Mouse (Mus musculus) heart, postnatal 0 days (tissue): ENCODE results near the gene Pitpnb. TPM values are rescaled to one million over a fixed set of nuclear protein-coding genes. Genes with fewer than 3 reads are reported as not detected.
A peak's percentile ranks its signal among the peaks of the same experiment; 100 is the strongest.

Experiments
- ATAC-seq: fragments of 200-750 bp; cut with Nextera tagmentation; 2 replicates; pipeline ENCODE4 v1.8.0; 2017; ENCODE audit warnings: low read depth, moderate number of reproducible peaks, moderate library complexity; ENCODE audit not compliant: insufficient read depth
- DNase-seq: peaks from one replicate; pipeline ENCODE4 v3.0.0-alpha.2; 2016; ENCODE audit warnings: low spot score
- H3K27ac ChIP-seq: fragments of 300-500 bp; sonication (generic); 2 replicates; pipeline ENCODE4 v1.5.1; 2014; ENCODE audit warnings: low read depth, mild to moderate bottlenecking
- H3K27me3 ChIP-seq: fragments of 300-500 bp; sonication (generic); 2 replicates; pipeline ENCODE4 v1.6.1; 2014; ENCODE audit warnings: low read length, mixed read lengths; ENCODE audit not compliant: control insufficient read depth, insufficient read depth
- H3K36me3 ChIP-seq: fragments of 300-500 bp; sonication (generic); replicated peaks from 2 replicates; pipeline ENCODE4 v1.6.1; 2014; ENCODE audit warnings: low read length, mixed read lengths; ENCODE audit not compliant: control insufficient read depth, insufficient read depth
- H3K4me1 ChIP-seq: fragments of 300-500 bp; sonication (generic); 2 replicates; pipeline ENCODE4 v1.6.1; 2014; ENCODE audit warnings: antibody characterized with exemption; ENCODE audit not compliant: control insufficient read depth, insufficient read depth
- H3K4me2 ChIP-seq: fragments of 300-500 bp; sonication (generic); 2 replicates; pipeline ENCODE4 v1.6.1; 2014; ENCODE audit warnings: low read depth, mild to moderate bottlenecking, low read length, moderate library complexity
- H3K4me3 ChIP-seq: fragments of 300-500 bp; sonication (generic); 2 replicates; pipeline ENCODE4 v1.5.1; 2014; ENCODE audit warnings: low read depth, low read length
- H3K9ac ChIP-seq: fragments of 300-500 bp; sonication (generic); replicated peaks from 2 replicates; pipeline ENCODE4 v1.6.1; 2014; ENCODE audit warnings: low read depth, low read length, mixed read lengths
- H3K9me3 ChIP-seq: fragments of 300-500 bp; sonication (generic); replicated peaks from 2 replicates; pipeline ENCODE4 v1.6.1; 2016; ENCODE audit warnings: low read length; ENCODE audit not compliant: control insufficient read depth
- CTCF ChIP-seq: IDR thresholded peaks from 2 replicates; pipeline ENCODE4 v1.5.1; 2016; ENCODE audit warnings: antibody characterized with exemption, control low read depth, low read depth
- EP300 ChIP-seq: IDR thresholded peaks from 2 replicates; pipeline ENCODE4 v1.6.1; 2016; ENCODE audit warnings: antibody characterized with exemption, low read depth
- WGBS: fragments of 180-500 bp; shearing (Covaris S2); extraction: QIAGEN DNeasy Blood & Tissue Kit; methylation state at CpG from one replicate; pipeline ENCODE4 v1.1.7; 2014; 5-methylcytosine and 5-hydroxymethylcytosine counted together
- polyA plus RNA-seq: library from polyadenylated mRNA; unstranded; fragments of >200 nt; fragmentation: Nextera tagmentation; extraction: Ambion mirVana; gene quantifications from 2 replicates; pipeline ENCODE4 v1.2.1, GENCODE M21; 2015
- total RNA-seq: library from RNA; depleted of rRNA; stranded (reverse); fragments of >200 nt; gene quantifications from 2 replicates; pipeline ENCODE4 v1.2.3, GENCODE M21; 2014; ENCODE audit warnings: low replicate concordance

Pitpnb gene
- total and polyA plus RNA-seq, 2 experiments from 2014 or later = 2.3 to 56.1 TPM

GRCm38 (mm10) chr5:111419121-111419881 lies 88.7 kb downstream of the Pitpnb start:
- Histone ChIP-seq H3K4me3 (peak overlapping the region; percentile 70), H3K36me3 (peaks cover 18% of the 10 kb centered on the region), H3K4me1 (peaks cover 31% of the 10 kb centered on the region), H3K9ac (peak overlapping the region; percentile 30; the same call in 1 of the 2 replicates), H3K27me3 (peaks cover 59% of the 10 kb centered on the region), H3K4me2 (peak overlapping the region; percentile 97), H3K27ac (no peak overlapping the region), H3K9me3 (no peaks in the 10 kb centered on the region)
- 24% methylated on average over 42 of the region's 42 CpGs for WGBS
- no peak for TF ChIP-seq EP300
- TF ChIP-seq CTCF = no peak
- no peak for DNase-seq
- ATAC-seq = no peak

GRCm38 (mm10) chr5:111420011-111420691 lies 89.6 kb downstream of the Pitpnb start:
- peak overlapping the region; percentile 97 for H3K4me2 ChIP-seq
- no peak overlapping the region for H3K27ac ChIP-seq
- peaks cover 31% of the 10 kb centered on the region for H3K4me1 ChIP-seq
- H3K36me3 ChIP-seq = peaks cover 18% of the 10 kb centered on the region
- no peak for TF ChIP-seq CTCF
- TF ChIP-seq EP300 = no peak
- WGBS = 16% methylated on average over 52 of the region's 56 CpGs
- DNase-seq = no peak
- peak overlapping the region; percentile 27; the same call in 1 of the 2 replicates for H3K9ac ChIP-seq
- ATAC-seq = no peak
- H3K9me3 ChIP-seq = no peaks in the 10 kb centered on the region
- H3K4me3 ChIP-seq = peak overlapping the region; percentile 70
- H3K27me3 ChIP-seq = peaks cover 58% of the 10 kb centered on the region

- Histone ChIP-seq H3K27me3 (peaks cover 52% of the 10 kb centered on the region), H3K36me3 (peaks cover 18% of the 10 kb centered on the region), H3K4me2 (peak overlapping the region; percentile 97), H3K4me1 (peaks cover 31% of the 10 kb centered on the region), H3K27ac (no peak overlapping the region), H3K9me3 (no peaks in the 10 kb centered on the region), H3K4me3 (peak overlapping the region; percentile 70; the same call in 1 of the 2 replicates), H3K9ac (0 out of 2 replicates have a peak overlapping the region, but pooled peaks have one; percentile 27)
- ATAC-seq (no peak), DNase-seq (no peak)
- TF ChIP-seq EP300 = no peak
- TF ChIP-seq CTCF = no peak
- WGBS = 79% methylated on average over 22 of the region's 22 CpGs
Measured at GRCm38 (mm10) chr5:111420896-111421295, 90.3 kb downstream of the Pitpnb start.

- H3K27me3 ChIP-seq = peaks cover 47% of the 10 kb centered on the region
- 81% methylated on average over 15 of the region's 15 CpGs for WGBS
- no peak overlapping the region for H3K9ac ChIP-seq
Measured at GRCm38 (mm10) chr5:111421424-111421823, 90.9 kb downstream of the Pitpnb start.

GRCm38 (mm10) chr5:111422058-111422800 lies 91.7 kb downstream of the Pitpnb start:
- H3K36me3 ChIP-seq = peaks cover 18% of the 10 kb centered on the region
- peak overlapping the region; percentile 8 for H3K4me2 ChIP-seq
- WGBS = 66% methylated on average over 8 of the region's 8 CpGs
- TF ChIP-seq CTCF = no peak
- no peak for TF ChIP-seq EP300
- H3K4me1 ChIP-seq = peaks cover 27% of the 10 kb centered on the region
- no peak overlapping the region for H3K27ac ChIP-seq
- H3K4me3 ChIP-seq = no peak overlapping the region
- no peaks in the 10 kb centered on the region for H3K9me3 ChIP-seq
- H3K27me3 ChIP-seq = peaks cover 53% of the 10 kb centered on the region
- H3K9ac ChIP-seq = no peak overlapping the region
- no peak for DNase-seq
- ATAC-seq = no peak

More at GRCm38 (mm10) chr5:111421424-111421823, 90.9 kb downstream of the Pitpnb start:
- TF ChIP-seq CTCF = no peak
- TF ChIP-seq EP300 = no peak
- Histone ChIP-seq H3K4me2 (peak overlapping the region; percentile 97; the same call in 1 of the 2 replicates), H3K9me3 (no peaks in the 10 kb centered on the region), H3K36me3 (peaks cover 18% of the 10 kb centered on the region), H3K4me3 (no peak overlapping the region), H3K4me1 (peaks cover 30% of the 10 kb centered on the region), H3K27ac (no peak overlapping the region)
- ATAC-seq = no peak
- no peak for DNase-seq
